Mouse (Mus musculus) heart, postnatal 14 days (tissue): Measurements from ENCODE around the gene Vmn1r225. TPM values are rescaled to one million over a fixed set of nuclear protein-coding genes. Genes with fewer than 3 reads are reported as not detected.
"Not testable (repeated sequence)": the region's sequence is repeated elsewhere in the genome, so short reads cannot be mapped to it uniquely, and the experiment has no call there.

Experiments used
- DNase-seq, 2 experiments: peaks; one replicate each; pipeline ENCODE4 v3.0.0; 2021 to 2022
- intact Hi-C: fragments of 180-260 bp; cut with DNase I; formaldehyde crosslinking; loops from one replicate; pipeline ENCODE4 v1.15.1; 2025
- long read RNA-seq, 2 experiments: library from polyadenylated mRNA; stranded (forward); transcript quantifications; one replicate each; pipeline ENCODE4 v2.0.0; 2021
- total RNA-seq, 2 experiments: library from RNA; stranded (reverse); gene quantifications; 2 replicates each; pipeline ENCODE4 v1.2.3; 2021

The Vmn1r225 gene
- total RNA-seq: not detected
- long read RNA-seq, experiment 1: 0 reads
- long read RNA-seq, experiment 2: 0 reads

DNA sequence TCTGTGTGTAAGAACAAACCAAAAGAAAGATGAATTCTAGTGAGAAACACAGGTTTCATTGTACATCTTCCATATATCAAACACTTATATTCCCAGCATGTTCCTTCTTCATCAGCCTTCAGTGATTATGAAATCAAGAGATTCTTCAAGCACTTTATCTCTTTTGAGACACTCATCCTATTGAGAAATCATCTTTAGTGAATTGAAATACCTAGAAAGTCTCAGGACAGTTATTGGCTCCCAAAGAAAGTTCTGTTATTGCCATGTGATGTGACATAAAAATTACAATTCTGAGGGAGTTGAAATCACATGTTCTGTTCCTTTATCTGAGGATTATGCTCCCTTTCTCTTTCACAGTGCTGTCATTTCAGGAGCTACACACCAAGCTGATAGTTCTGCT lies at the start of gene Vmn1r225:
Vmn1r225 (plus strand) TSS at position 301 of the 400 bp plus-strand sequence.
- no peak for DNase-seq
- intact Hi-C loops: no loop called here

DNA sequence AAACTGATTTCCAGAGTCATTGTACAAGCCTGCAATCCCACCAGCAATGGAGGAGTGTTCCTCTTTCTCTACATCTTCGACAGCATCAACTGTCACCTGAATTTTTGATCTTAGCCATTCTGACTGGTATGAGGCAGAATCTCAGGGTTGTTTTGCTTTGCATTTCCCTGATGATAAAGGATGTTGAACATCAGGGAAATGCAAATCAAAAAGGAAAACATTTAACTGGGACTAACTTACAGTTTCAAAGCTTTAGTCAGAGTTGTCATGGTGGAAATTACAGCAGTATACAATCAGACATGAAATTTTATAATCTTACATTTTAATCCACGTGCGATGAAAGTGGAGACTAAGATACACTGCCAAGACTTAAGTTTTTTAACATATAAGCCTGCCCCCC lies 24.6 kb upstream of the Vmn1r225 start:
- intact Hi-C loops: no loop called here
- DNase-seq: no peak

DNA sequence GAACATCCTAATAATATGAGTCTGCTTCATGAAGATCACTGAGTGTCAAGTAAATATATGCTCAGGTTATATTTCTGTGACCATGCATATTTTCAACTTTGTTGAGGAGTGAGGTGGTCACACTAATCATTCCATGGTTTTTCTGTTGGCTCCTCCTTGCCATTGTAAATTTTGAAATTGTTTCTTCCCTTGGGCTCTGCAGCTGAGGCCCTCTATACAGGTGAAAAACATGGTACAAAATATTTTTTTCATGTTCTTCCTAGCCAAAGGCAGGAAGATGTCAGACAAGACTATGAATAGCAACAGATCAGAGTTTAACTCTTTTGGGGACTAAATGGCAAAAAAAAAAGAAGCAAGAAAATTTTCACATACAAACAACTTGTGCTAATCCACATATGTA lies 16.7 kb upstream of the Vmn1r225 start, which contains the start of gene Vmn2r108:
Vmn2r108 (minus strand) TSS at position 101 of the 400 bp plus-strand sequence.
- no peak for DNase-seq
- intact Hi-C loops: no loop called here

DNA sequence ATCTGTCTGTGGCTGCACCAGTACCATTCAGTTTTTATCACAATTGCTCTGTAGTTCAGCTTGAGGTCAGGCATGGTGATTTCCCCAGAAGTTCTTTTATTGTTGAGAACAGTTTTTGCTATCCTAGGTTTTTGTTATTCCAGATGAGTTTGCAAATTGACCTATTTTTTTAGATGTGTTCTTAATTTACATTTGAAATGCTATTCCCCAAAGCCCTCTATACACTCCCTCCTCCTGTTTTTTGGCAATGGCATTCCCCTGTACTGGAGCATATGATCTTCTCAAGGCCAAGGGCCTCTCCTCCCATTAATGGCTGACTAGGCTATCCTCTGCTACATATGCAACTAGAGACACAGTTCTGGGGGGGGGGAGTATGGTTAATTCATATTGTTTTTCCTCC lies 10.3 kb downstream of the Vmn1r225 start:
- intact Hi-C loops, DNase-seq: not testable (repeated sequence)

Other genes starting within 250 kb of the Vmn1r225 start
- not detected for gene Vmn2r106, start 212.6 kb upstream of the Vmn1r225 start, total RNA-seq
- not detected for gene Vmn2r107, start 152.9 kb upstream of the Vmn1r225 start, total RNA-seq
- not detected for gene Vmn1r224, start 84.0 kb upstream of the Vmn1r225 start, total RNA-seq
- not detected for gene Vmn2r108, start 16.8 kb upstream of the Vmn1r225 start, total RNA-seq
- not detected for gene Vmn2r109, start 66.6 kb downstream of the Vmn1r225 start, total RNA-seq
- not detected for gene Vmn2r110, start 98.3 kb downstream of the Vmn1r225 start, total RNA-seq
- not detected for gene Fpr-rs3, start 126.7 kb downstream of the Vmn1r225 start, total RNA-seq
- not detected for gene Vmn1r226, start 184.7 kb downstream of the Vmn1r225 start, total RNA-seq
- not detected for gene Vmn1r227, start 231.7 kb downstream of the Vmn1r225 start, total RNA-seq